Mouse (Mus musculus) spleen, postnatal 4 days (tissue): ENCODE measurements at regions not wholly inside any gene's neighbourhood (a gene's known extent, or its start where the extent isn't known, plus 50 kb on each side); places are given as distances from the start of the nearest gene placed in this dataset.
A peak's percentile ranks its signal among the peaks of the same experiment; 100 is the strongest.
"Not testable (repeated sequence)": the region's sequence is repeated elsewhere in the genome, so short reads cannot be mapped to it uniquely, and the experiment has no call there.

ENCODE experiments used
- DNase-seq, 2 experiments: peaks; one replicate each; pipeline ENCODE4 v3.0.0; 2022; ENCODE audit warnings: low spot score in 2 of 2

DNA sequence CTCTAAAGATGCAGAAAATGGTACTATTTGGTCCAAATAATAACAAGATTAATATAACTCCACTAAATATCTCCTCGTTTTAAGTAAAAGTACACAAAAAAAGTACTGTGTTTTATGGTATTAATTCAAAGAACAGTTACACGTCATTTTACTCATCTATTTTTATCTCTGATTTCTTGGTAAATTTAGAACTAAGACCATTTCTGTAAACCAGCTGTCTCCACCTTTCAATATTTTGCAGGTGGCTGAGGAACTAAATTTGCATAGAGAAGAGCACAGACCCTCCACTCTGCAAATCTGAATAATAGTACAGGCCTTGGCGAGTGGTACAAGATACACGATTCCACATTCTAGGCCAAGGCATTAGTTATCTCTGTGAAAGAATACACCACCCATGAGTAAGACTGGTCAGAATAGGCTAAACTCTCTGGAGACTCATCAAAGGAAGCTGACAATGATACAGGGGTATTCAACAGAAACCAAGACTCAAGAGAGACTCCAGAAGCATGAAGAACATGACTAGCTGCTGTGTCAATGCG is 191.5 kb upstream of the Intu start:
- DNase-seq, result no peak

DNA sequence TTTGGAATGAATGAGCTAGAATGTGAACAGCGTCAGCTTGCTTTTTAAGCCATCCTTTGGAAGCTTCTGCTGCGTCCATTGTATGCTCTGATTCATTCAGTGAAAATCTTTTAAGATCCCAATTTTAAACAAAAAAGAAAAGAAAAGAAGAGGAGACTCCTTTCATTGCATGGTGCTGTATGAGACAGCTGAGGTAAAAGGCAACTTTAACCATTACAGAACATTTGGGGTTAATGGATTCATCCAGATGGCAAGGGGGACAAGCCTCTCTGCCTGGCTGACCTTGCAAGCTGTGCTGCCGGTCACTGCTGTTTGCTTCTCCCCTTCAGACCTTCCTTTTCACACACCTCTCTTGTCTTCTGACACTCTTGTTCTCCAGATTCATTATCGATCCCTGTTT is 176.0 kb upstream of the Intu start:
- DNase-seq, result no peak

GRCm38 (mm10) chr3:40368421-40368820 is 162.7 kb upstream of the Intu start:
- DNase-seq, result no peak

GRCm38 (mm10) chr3:40371411-40371810 is 159.7 kb upstream of the Intu start:
- no peak for DNase-seq

GRCm38 (mm10) chr3:40376220-40376619 is 154.9 kb upstream of the Intu start:
- not testable (repeated sequence) for DNase-seq

- no peak for DNase-seq
Observed at GRCm38 (mm10) chr3:40377416-40377815, 153.7 kb upstream of the Intu start.

GRCm38 (mm10) chr3:40379063-40379462 is 152.0 kb upstream of the Intu start:
- peak in 1 of 2 experiments; percentile 29 for DNase-seq

GRCm38 (mm10) chr3:40391631-40392030 is 139.5 kb upstream of the Intu start:
- no peak for DNase-seq

- DNase-seq, result no peak
Observed at GRCm38 (mm10) chr3:40398184-40398583, 132.9 kb upstream of the Intu start.

DNA sequence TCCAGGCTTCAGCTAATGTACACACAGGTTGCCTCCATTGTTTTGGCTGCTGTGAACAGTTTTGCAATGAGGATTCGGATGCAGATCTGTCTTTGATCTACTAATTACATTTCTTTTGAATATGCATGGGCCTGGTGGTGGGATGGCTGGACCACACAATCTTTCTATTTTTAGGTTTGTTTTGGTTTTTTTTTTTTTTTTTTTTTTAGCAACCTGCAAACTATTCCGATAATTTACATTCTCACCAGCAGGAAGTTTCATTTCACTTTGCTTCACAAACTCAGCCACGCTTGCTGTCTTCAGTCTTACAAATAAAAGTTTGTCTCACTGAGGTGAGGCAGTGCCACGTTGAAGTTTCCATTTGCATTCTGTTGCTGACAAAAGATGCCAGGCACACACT is 127.7 kb upstream of the Intu start:
- no peak for DNase-seq

GRCm38 (mm10) chr3:40405095-40405948 is 125.8 kb upstream of the Intu start:
- DNase-seq, result no peak

DNA sequence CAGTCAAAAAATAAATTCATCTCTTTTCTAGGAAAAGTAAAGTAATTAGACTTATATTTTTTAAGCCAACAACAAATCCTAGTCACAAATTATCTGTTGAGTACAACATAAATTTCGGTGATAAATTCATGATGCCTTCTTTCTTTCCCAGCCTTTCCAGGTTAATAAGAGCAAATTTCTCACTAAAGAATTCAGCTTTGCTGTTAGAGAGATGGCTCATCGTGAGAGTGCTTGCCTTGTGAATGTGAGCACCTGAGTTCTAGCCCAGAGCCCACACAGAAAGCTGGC is 125.2 kb upstream of the Intu start:
- no peak for DNase-seq

- no peak for DNase-seq
Observed at GRCm38 (mm10) chr3:40408921-40409488, 122.1 kb upstream of the Intu start.

DNA sequence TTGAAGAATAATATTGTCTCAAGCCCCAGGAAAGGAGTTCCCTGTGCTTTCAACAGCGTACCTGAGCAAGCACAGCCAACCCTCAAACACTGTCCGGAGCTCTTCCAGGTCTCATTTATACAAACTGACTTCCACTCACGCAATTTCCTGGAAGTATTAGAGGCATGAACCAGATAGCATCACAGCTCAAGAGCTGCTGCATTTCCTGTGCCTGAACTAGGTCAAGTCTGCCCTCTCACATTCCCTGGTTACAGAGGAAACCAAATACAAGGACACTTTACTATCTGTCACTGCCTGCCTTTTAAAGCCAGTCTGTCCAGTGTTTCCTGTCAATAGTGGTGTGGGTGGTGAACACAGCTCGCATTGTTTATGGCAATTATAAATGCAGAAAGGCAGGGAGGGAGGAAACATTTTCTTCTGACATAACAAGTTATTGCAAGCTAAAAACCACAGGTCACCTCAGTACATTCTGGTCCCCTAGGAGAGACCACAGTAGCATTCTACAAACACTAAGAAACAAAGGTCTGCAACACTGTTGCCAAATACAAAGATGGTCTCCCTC is 120.3 kb upstream of the Intu start:
- DNase-seq, result no peak

DNA sequence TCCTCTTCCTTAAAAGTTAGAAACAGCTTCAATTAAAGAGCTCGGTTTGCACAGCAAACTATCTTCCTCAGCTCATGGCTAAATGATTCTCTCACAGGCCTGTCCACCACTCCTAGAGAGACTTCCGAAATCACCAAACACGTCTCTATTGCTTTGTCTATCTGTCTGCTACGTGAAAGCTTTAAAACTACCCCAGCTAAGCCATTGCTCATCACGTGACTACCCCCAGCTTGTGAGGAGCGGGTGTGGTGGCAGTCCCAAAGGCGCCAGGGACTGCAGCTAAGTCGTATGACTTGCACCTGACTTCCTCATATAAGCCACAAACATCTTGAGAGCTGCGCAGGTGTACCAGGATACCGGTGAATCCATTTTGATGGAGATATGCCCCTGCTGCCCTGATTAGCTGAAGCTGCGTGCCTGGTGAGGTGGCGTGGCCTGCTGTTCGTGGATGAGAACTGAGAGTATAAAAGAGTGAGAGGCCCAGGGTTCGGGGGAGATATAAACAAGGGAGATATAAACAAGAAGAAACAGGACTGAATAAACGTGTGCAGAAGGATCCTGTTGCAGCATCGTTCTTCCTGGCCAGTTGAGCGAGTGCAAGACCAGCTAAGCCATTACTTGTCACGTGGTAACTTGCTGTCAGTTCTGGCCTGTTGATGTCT is 105.8 kb upstream of the Intu start:
- not testable (repeated sequence) for DNase-seq

GRCm38 (mm10) chr3:40426070-40426469 is 105.0 kb upstream of the Intu start:
- DNase-seq, result no peak

DNA sequence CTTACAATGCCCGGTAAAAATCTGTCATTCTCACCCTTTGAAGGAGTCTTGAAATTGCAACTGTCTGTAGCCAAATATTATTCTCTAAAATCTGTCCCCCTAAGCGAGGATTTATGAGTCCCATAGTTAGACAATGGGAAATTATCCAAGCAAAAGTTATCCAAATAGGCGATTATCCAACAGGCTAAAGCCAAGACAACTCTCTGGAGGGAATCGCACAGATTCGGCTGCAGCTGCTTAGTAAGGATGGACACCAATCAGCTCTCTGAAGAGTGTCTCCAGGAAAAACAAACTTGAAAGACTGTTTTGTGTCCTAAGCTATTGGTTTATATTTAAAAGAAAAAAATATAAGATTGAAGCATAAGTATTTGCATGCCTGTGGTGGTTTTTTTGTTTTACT is 103.1 kb upstream of the Intu start:
- no peak for DNase-seq

GRCm38 (mm10) chr3:40438251-40438650 is 92.8 kb upstream of the Intu start:
- DNase-seq, result no peak

- no peak for DNase-seq
Observed at GRCm38 (mm10) chr3:40441092-40442036, 89.7 kb upstream of the Intu start.

DNA sequence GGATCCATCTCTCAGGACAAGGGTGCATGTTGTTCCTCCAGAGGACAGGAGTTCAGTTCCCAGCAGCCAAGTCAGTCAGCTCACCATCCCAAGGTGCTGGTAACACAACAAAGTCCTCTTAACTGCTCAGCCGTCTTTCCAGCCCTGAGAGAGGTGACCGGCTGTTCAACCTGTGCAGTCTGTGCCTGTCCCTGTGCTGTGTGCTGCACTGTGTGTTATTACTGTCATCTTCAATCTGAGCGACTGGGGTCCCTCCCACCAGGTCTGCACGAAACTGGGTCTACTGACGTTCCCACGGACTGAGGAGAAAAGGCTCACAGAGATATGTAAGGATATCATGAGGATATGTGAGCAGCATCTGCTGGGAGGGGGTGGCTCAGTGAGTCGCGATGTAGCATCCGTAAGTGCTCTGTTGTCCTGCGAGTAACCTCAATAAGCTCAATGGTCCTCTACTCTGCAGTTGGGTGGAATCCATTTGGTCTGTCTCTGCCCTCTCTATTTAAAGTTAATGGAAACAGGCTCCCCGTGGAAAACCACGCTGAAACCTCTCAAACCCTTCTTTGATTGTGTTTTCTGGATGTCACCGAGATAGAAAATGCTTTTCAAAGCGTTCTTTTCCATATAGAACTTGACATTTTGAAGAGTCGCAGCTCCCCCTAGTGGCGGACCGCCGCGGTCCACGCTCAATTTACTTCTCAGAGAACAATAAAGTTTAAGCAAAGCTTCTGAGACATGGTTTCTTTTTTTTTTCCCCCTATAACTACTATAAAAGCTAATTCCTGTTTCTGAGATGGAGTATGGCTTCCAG is 87.1 kb upstream of the Intu start:
- DNase-seq, result peak; percentile 23 to 75

DNA sequence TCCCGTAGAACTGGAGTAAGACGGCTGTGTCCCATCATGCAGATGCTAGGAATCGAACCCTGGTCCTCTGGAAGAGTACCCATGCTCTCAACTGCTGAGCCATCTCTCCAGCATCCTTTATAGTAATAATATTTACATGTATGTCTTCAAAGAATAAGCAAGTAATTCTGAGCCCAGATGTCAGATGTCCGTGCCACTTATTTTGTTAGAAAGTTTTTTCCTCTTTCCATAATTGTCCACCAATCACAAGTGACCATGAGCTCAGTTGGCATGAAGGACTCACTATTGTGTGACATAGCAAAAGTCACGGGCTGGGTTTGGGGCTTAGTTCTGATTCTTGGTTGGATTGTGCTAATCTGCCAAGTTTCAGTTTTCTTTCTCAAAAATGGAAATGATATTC is 78.1 kb upstream of the Intu start:
- no peak for DNase-seq
